Mouse (Mus musculus) embryonic fibroblast, embryonic 13.5 days (primary cell): ENCODE measurements around the gene Gcn1l1. TPM values are rescaled to one million over a fixed set of nuclear protein-coding genes. Genes with fewer than 3 reads are reported as not detected.
"Not testable (repeated sequence)": the region's sequence is repeated elsewhere in the genome, so short reads cannot be mapped to it uniquely, and the experiment has no call there.

Source experiments
- H3K27ac ChIP-seq: 2 replicates; pipeline ENCODE4 v1.5.1; 2012; ENCODE audit warnings: low read length, control low read depth, inconsistent platforms; ENCODE audit not compliant: insufficient read depth
- H3K4me1 ChIP-seq: 2 replicates; pipeline ENCODE4 v1.6.1; 2011; ENCODE audit warnings: low read length; ENCODE audit not compliant: control insufficient read depth, insufficient read depth
- H3K4me3 ChIP-seq: 2 replicates; pipeline ENCODE4 v1.5.1; 2011; ENCODE audit warnings: mild to moderate bottlenecking, control low read depth, low read length; ENCODE audit not compliant: insufficient read depth
- CTCF ChIP-seq: IDR thresholded peaks from 2 replicates; pipeline ENCODE4 v1.5.1; 2011; ENCODE audit warnings: mild to moderate bottlenecking, control low read depth, low read length, moderate library complexity, borderline replicate concordance; ENCODE audit not compliant: insufficient read depth
- POLR2A ChIP-seq: IDR thresholded peaks from 2 replicates; pipeline ENCODE4 v1.6.1; 2011; ENCODE audit warnings: low read depth, mild to moderate bottlenecking, control low read depth, low read length, moderate library complexity
- polyA plus RNA-seq: library from polyadenylated mRNA; stranded (reverse); fragments of >200 nt; gene quantifications from 2 replicates; pipeline ENCODE4 v1.2.4, GENCODE M21; 2011; ENCODE audit warnings: low read depth; ENCODE audit not compliant: missing spikeins, insufficient read length

Gcn1l1 gene
- polyA plus RNA-seq = 39.5 and 40.7 TPM in 2 replicates

GRCm38 (mm10) chr5:115564737-115565393 is at the start of gene Gcn1l1:
TSS of gene Gcn1l1 (plus strand) at chr5:115565254.
- H3K4me1 ChIP-seq = peaks cover 4% of the 10 kb centered on the region; the same call in 1 of the 2 replicates
- H3K4me3 ChIP-seq = peak within 1 kb of the TSS; percentile 93
- TF ChIP-seq CTCF (0 out of 2 replicates have a peak, but pooled peaks have one; percentile 9), POLR2A (peak; percentile 53)
- 0 out of 2 replicates have a peak within 1 kb of the TSS, but pooled peaks have one; percentile 5 for H3K27ac ChIP-seq

- no peak overlapping the region for H3K4me3 ChIP-seq
- H3K27ac ChIP-seq = no peak overlapping the region
- TF ChIP-seq CTCF (no peak), POLR2A (no peak)
- peaks cover 13% of the 10 kb centered on the region for H3K4me1 ChIP-seq
These were observed 48.8 kb upstream of the Gcn1l1 start for GRCm38 (mm10) chr5:115516081-115516907.

- TF ChIP-seq CTCF (no peak), POLR2A (no peak)
- Histone ChIP-seq H3K4me3 (no peak overlapping the region), H3K4me1 (peaks cover 16% of the 10 kb centered on the region), H3K27ac (no peak overlapping the region)
These were observed 48.1 kb upstream of the Gcn1l1 start for GRCm38 (mm10) chr5:115516908-115517307.

- TF ChIP-seq POLR2A (no peak), CTCF (no peak)
- H3K4me3 ChIP-seq = no peak overlapping the region
- H3K27ac ChIP-seq = no peak overlapping the region
- H3K4me1 ChIP-seq = peaks cover 21% of the 10 kb centered on the region
These were observed 47.6 kb upstream of the Gcn1l1 start for GRCm38 (mm10) chr5:115517501-115517900.

- H3K4me3 ChIP-seq, H3K27ac ChIP-seq: not testable (repeated sequence)
- peaks cover 23% of the 10 kb centered on the region for H3K4me1 ChIP-seq
These were observed 46.8 kb upstream of the Gcn1l1 start for GRCm38 (mm10) chr5:115518214-115518613.

GRCm38 (mm10) chr5:115520325-115520869 is 44.7 kb upstream of the Gcn1l1 start:
- Histone ChIP-seq H3K4me1 (peaks cover 26% of the 10 kb centered on the region), H3K27ac (no peak overlapping the region), H3K4me3 (no peak overlapping the region)
- TF ChIP-seq CTCF (no peak), POLR2A (no peak)

GRCm38 (mm10) chr5:115521553-115522461 is 43.2 kb upstream of the Gcn1l1 start:
- H3K27ac ChIP-seq = no peak overlapping the region
- H3K4me3 ChIP-seq = no peak overlapping the region
- H3K4me1 ChIP-seq = peaks cover 24% of the 10 kb centered on the region
- TF ChIP-seq POLR2A (no peak), CTCF (no peak)

- TF ChIP-seq POLR2A = no peak
- TF ChIP-seq CTCF = no peak
- peaks cover 24% of the 10 kb centered on the region for H3K4me1 ChIP-seq
These were observed 42.5 kb upstream of the Gcn1l1 start for GRCm38 (mm10) chr5:115522531-115522930.

GRCm38 (mm10) chr5:115522981-115523499 is 42.0 kb upstream of the Gcn1l1 start:
- TF ChIP-seq CTCF (no peak), POLR2A (no peak)
- Histone ChIP-seq H3K4me1 (peaks cover 24% of the 10 kb centered on the region), H3K4me3 (no peak overlapping the region), H3K27ac (no peak overlapping the region)

More at GRCm38 (mm10) chr5:115522531-115522930, 42.5 kb upstream of the Gcn1l1 start:
- no peak overlapping the region for H3K27ac ChIP-seq
- no peak overlapping the region for H3K4me3 ChIP-seq
